Mouse (Mus musculus): ENCODE results near the gene Arhgef28. TPM values are rescaled to one million over a fixed set of nuclear protein-coding genes. Genes with fewer than 3 reads are reported as not detected.

Gene Arhgef28
- polyA plus RNA-seq, 1 experiment from 2014 or later, result 16.7 TPM

DNA sequence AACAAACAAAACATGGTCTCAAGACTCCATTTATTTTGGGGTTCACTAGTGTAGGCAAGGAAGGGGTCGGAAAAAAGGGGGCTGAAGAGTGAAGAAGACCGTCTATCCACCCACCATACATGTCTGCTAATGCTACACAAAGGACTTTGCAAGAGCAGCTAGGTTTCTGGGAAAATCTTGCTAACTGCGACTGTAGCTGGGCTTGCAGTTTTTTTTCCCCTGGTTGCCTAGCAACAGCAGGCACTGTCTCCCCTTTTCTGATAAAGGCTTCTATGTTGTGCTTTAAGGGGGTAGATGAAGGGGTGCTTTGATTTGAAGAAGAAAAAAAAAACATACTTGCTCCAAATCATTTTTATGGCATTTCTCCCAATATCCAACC is 305.9 kb downstream of the Arhgef28 start:
- peak; percentile 73 for ATAC-seq (ENCODE audit: low FRiP score)
- Histone ChIP-seq H3K27me3 (no peaks in the 10 kb centered on the region), H3K36me3 (no peaks in the 10 kb centered on the region), H3K4me2 (replicated peaks) (no peak overlapping the region), H3K9me3 (replicated peaks) (no peaks in the 10 kb centered on the region), H3K9ac (no peak overlapping the region), H3K4me3 (no peak overlapping the region), H3K4me1 (peaks cover 19% of the 10 kb centered on the region), H3K27ac (peak overlapping the region; percentile 67)
- 38% methylated on average over 3 of the region's 3 CpGs for WGBS

- H3K4me1 ChIP-seq, result peaks cover 19% of the 10 kb centered on the region
- 60% methylated on average over 14 of the region's 14 CpGs for WGBS
- no peaks in the 10 kb centered on the region for H3K36me3 ChIP-seq
- H3K4me3 ChIP-seq, result no peak overlapping the region
- H3K27ac ChIP-seq, result peak overlapping the region; percentile 67
- H3K9me3 ChIP-seq (replicated peaks), result no peaks in the 10 kb centered on the region
- no peak overlapping the region for H3K9ac ChIP-seq
- H3K4me2 ChIP-seq (replicated peaks), result no peak overlapping the region
- ATAC-seq (ENCODE audit: low FRiP score), result peak; percentile 46; the same call in 1 of the 2 replicates
- no peaks in the 10 kb centered on the region for H3K27me3 ChIP-seq
Observed at GRCm38 (mm10) chr13:97899604-97900379, 306.4 kb downstream of the Arhgef28 start.

DNA sequence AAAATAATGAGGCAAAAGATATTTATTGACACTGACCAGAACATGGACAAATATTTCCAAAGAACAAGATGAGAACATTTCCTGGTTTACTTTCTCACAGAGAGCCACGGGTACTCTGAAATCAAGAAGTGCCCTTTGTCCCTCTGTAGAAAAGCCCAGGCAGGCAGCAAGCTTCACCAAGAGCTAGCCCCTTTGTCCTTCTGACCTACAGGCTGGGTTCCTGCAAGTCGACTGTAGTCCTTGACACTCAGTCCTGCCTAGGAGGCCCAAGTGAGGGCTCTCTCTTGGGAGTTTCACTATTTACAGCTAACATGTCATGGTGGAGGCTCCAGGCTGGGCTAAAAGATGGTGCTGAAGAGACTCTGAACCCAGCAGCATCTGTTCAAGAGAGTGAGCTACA is 307.6 kb downstream of the Arhgef28 start:
- no peak overlapping the region for H3K4me2 ChIP-seq (replicated peaks)
- 55% methylated on average over 2 of the region's 2 CpGs for whole genome bisulfite sequencing

GRCm38 (mm10) chr13:97893031-97893825 is 313.0 kb downstream of the Arhgef28 start:
- no peaks in the 10 kb centered on the region for H3K9me3 ChIP-seq (replicated peaks)
- peak; percentile 29; the same call in 1 of the 2 replicates for ATAC-seq (ENCODE audit: low FRiP score)
- peaks cover 20% of the 10 kb centered on the region for H3K4me1 ChIP-seq
- H3K9ac ChIP-seq, result no peak overlapping the region
- no peak overlapping the region for H3K4me3 ChIP-seq
- no peaks in the 10 kb centered on the region for H3K27me3 ChIP-seq
- peak overlapping the region; percentile 84 for H3K27ac ChIP-seq
- WGBS, result 37% methylated on average over 10 of the region's 10 CpGs
- H3K36me3 ChIP-seq, result no peaks in the 10 kb centered on the region
- H3K4me2 ChIP-seq (replicated peaks), result 0 out of 2 replicates have a peak overlapping the region, but pooled peaks have one; percentile 19

More for the DNA sequence above, 307.6 kb downstream of the Arhgef28 start:
- peaks cover 19% of the 10 kb centered on the region for H3K4me1 ChIP-seq
- no peaks in the 10 kb centered on the region for H3K27me3 ChIP-seq
- no peak overlapping the region for H3K9ac ChIP-seq
- no peak for ATAC-seq (ENCODE audit: low FRiP score)
- H3K9me3 ChIP-seq (replicated peaks), result no peaks in the 10 kb centered on the region
- no peak overlapping the region for H3K27ac ChIP-seq
- H3K4me3 ChIP-seq, result no peak overlapping the region
- H3K36me3 ChIP-seq, result no peaks in the 10 kb centered on the region

DNA sequence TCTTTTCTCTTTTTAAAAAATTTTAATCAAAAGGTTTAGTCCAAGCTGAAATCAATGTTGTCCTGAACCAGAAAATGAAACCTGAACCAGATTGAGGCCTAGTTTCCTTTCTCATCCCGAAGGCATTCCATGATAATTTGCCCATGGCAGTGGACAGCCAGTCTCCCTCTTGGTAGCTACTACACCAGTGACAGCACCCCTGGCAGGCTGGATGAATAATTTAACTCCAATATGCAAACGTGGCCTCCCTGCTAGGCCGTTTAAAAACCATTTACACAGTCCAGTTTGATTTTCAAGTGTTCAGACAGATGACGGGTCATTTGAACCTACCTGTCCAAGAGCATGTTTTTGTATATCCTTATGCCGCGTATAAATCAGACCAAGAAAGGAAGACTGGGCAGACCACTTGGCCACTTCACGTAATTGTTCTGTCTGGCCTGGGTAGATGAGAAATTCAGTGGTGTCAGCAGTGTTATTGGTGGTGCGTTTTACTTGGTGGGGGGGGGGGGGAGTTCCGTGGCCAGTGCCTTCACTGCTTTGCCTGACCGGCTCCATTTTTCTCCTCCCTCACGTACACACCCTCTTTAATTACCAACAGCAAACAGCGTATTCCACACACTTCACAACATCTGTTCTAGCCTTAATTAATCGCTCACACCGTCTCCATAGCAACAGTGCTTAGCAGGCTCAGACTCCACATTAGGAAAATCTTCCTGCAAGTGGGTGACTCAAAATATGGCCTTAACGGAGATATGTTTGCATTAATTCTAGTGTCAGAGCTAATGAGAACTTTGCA is 314.0 kb downstream of the Arhgef28 start:
- Histone ChIP-seq H3K36me3 (no peaks in the 10 kb centered on the region), H3K4me2 (replicated peaks) (0 out of 2 replicates have a peak overlapping the region, but pooled peaks have one; percentile 19), H3K27me3 (no peaks in the 10 kb centered on the region), H3K4me3 (no peak overlapping the region), H3K9ac (no peak overlapping the region), H3K4me1 (peaks cover 28% of the 10 kb centered on the region), H3K27ac (peak overlapping the region; percentile 84), H3K9me3 (replicated peaks) (no peaks in the 10 kb centered on the region)
- peak; percentile 86 for ATAC-seq (ENCODE audit: low FRiP score)
- 33% methylated on average over 15 of the region's 15 CpGs for WGBS

GRCm38 (mm10) chr13:97888046-97888445 is 318.2 kb downstream of the Arhgef28 start:
- H3K9me3 ChIP-seq (replicated peaks), result no peaks in the 10 kb centered on the region
- 46% methylated on average over 6 of the region's 6 CpGs for WGBS
- no peak for ATAC-seq (ENCODE audit: low FRiP score)

DNA sequence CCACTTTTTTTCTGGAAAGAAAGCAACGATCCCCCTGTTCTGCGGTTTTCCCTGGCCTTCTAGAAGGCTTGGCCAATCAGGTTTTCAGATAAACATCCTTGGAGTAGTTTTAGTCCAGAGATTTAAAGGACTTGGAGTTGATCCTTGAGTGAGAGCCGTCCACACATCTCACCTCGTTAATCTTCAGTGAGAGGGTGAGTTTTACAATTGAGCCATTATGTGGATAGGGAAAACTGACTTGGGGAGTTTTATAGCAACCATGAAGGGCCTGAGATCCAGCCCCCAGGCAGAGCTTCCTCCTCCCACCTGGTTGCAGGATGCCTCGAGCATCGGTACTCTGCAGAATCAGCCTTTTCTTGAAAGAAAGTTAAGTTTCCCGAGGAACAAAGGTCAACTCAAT is 318.7 kb downstream of the Arhgef28 start:
- H3K27ac ChIP-seq, result 0 out of 2 replicates have a peak overlapping the region, but pooled peaks have one; percentile 30
- no peak overlapping the region for H3K4me2 ChIP-seq (replicated peaks)
- H3K9ac ChIP-seq, result no peak overlapping the region
- no peak overlapping the region for H3K4me3 ChIP-seq
- H3K9me3 ChIP-seq (replicated peaks), result no peaks in the 10 kb centered on the region
- H3K36me3 ChIP-seq, result no peaks in the 10 kb centered on the region
- 51% methylated on average over 7 of the region's 7 CpGs for WGBS
- peaks cover 27% of the 10 kb centered on the region for H3K4me1 ChIP-seq
- no peaks in the 10 kb centered on the region for H3K27me3 ChIP-seq
- ATAC-seq (ENCODE audit: low FRiP score), result no peak

More at GRCm38 (mm10) chr13:97888046-97888445, 318.2 kb downstream of the Arhgef28 start:
- no peak overlapping the region for H3K9ac ChIP-seq
- H3K27me3 ChIP-seq, result no peaks in the 10 kb centered on the region
- H3K4me2 ChIP-seq (replicated peaks), result no peak overlapping the region
- H3K4me1 ChIP-seq, result peaks cover 32% of the 10 kb centered on the region
- H3K4me3 ChIP-seq, result no peak overlapping the region
- H3K36me3 ChIP-seq, result no peaks in the 10 kb centered on the region
- H3K27ac ChIP-seq, result no peak overlapping the region

- Histone ChIP-seq H3K36me3 (no peaks in the 10 kb centered on the region), H3K4me3 (no peak overlapping the region), H3K9ac (no peak overlapping the region), H3K4me2 (replicated peaks) (no peak overlapping the region), H3K4me1 (peaks cover 14% of the 10 kb centered on the region), H3K9me3 (replicated peaks) (no peaks in the 10 kb centered on the region), H3K27me3 (no peaks in the 10 kb centered on the region), H3K27ac (no peak overlapping the region)
- WGBS, result 80% methylated on average over 10 of the region's 10 CpGs
- no peak for ATAC-seq (ENCODE audit: low FRiP score)
Observed at GRCm38 (mm10) chr13:97883629-97884028, 322.6 kb downstream of the Arhgef28 start.

DNA sequence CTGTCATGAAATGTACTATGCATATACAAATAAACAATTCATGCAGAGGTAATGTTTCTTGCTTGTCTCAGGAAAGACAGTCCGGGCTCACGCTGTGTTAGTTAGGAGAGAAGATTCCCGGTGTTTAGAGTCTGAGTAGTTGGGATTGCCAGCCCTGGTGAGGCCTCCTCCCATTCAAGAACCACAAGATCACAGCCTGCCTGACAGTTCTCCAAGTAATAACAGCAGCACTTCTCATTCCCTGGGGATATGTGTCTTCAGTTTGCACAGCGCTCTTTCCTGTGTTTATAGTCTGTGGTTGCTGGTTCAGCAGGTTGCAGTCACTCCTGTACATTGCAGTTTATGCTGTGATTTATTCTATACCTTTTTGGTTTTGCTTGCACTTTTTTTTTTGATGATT is 329.8 kb downstream of the Arhgef28 start:
- H3K27ac ChIP-seq, result no peak overlapping the region
- H3K4me1 ChIP-seq, result 0 out of 2 replicates have a peak, but pooled peaks cover 3% of the 10 kb centered on the region
- H3K4me3 ChIP-seq, result no peak overlapping the region
- H3K4me2 ChIP-seq (replicated peaks), result no peak overlapping the region
- H3K9me3 ChIP-seq (replicated peaks), result no peaks in the 10 kb centered on the region
- no peak for ATAC-seq (ENCODE audit: low FRiP score)
- H3K36me3 ChIP-seq, result no peaks in the 10 kb centered on the region
- no peak overlapping the region for H3K9ac ChIP-seq
- 69% methylated on average over 4 of the region's 4 CpGs for WGBS
- no peaks in the 10 kb centered on the region for H3K27me3 ChIP-seq

DNA sequence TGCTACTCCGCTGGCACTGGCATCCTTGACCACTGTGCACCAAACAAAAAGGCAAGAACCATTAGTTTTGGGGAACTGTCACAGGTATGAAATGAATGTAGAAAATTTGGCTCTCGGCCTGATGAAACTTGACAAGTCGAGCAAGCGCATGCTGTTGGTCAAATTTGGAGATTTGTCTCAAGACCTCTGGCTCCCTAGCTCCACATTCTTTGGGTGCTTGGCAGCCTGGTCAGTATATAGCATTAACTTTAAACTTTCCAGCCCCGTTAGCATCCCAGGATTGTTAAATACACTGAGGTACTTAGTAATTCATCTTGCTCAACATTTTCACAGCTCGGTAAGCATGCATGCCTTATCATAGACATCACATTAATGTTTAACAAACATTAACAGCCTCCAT is 330.2 kb downstream of the Arhgef28 start:
- Histone ChIP-seq H3K27ac (no peak overlapping the region), H3K36me3 (no peaks in the 10 kb centered on the region), H3K9ac (no peak overlapping the region), H3K27me3 (no peaks in the 10 kb centered on the region), H3K4me2 (replicated peaks) (no peak overlapping the region), H3K9me3 (replicated peaks) (no peaks in the 10 kb centered on the region), H3K4me1 (0 out of 2 replicates have a peak, but pooled peaks cover 3% of the 10 kb centered on the region), H3K4me3 (no peak overlapping the region)
- 90% methylated on average over 6 of the region's 6 CpGs for WGBS
- ATAC-seq (ENCODE audit: low FRiP score), result no peak

- no peak overlapping the region for H3K4me2 ChIP-seq (replicated peaks)
- H3K27ac ChIP-seq, result no peak overlapping the region
- no peaks in the 10 kb centered on the region for H3K9me3 ChIP-seq (replicated peaks)
- no peaks in the 10 kb centered on the region for H3K27me3 ChIP-seq
- WGBS, result 90% methylated on average over 12 of the region's 12 CpGs
- no peak overlapping the region for H3K4me3 ChIP-seq
- H3K4me1 ChIP-seq, result peaks cover 15% of the 10 kb centered on the region
- no peak for ATAC-seq (ENCODE audit: low FRiP score)
- H3K9ac ChIP-seq, result no peak overlapping the region
- no peaks in the 10 kb centered on the region for H3K36me3 ChIP-seq
Observed at GRCm38 (mm10) chr13:97869428-97869827, 336.8 kb downstream of the Arhgef28 start.
